Mouse (Mus musculus) limb, embryonic 12.5 days (tissue): Measurements from ENCODE around the gene Sox5. TPM values are rescaled to one million over a fixed set of nuclear protein-coding genes. Genes with fewer than 3 reads are reported as not detected.

Experiments used
- ATAC-seq: fragments of 200-750 bp; cut with Nextera tagmentation; 2 replicates; pipeline ENCODE4 v1.8.0; 2017; ENCODE audit warnings: low read depth, moderate TSS enrichment; ENCODE audit not compliant: insufficient number of reproducible peaks, insufficient read depth, low FRiP score, low TSS enrichment
- H3K27ac ChIP-seq: fragments of 300-500 bp; sonication (generic); 2 replicates; pipeline ENCODE4 v1.5.1; 2016; ENCODE audit warnings: mild to moderate bottlenecking, moderate library complexity
- H3K27me3 ChIP-seq: fragments of 300-500 bp; sonication (generic); 2 replicates; pipeline ENCODE4 v1.6.1; 2016; ENCODE audit warnings: mild to moderate bottlenecking, moderate library complexity
- H3K36me3 ChIP-seq: fragments of 300-500 bp; sonication (generic); 2 replicates; pipeline ENCODE4 v1.6.1; 2016; ENCODE audit warnings: mild to moderate bottlenecking, moderate library complexity
- H3K4me1 ChIP-seq: fragments of 300-500 bp; sonication (generic); replicated peaks from 2 replicates; pipeline ENCODE4 v1.6.1; 2016
- H3K4me2 ChIP-seq: fragments of 300-500 bp; sonication (generic); 2 replicates; pipeline ENCODE4 v1.6.1; 2016; ENCODE audit warnings: mild to moderate bottlenecking, moderate library complexity
- H3K4me3 ChIP-seq: fragments of 300-500 bp; sonication (generic); replicated peaks from 2 replicates; pipeline ENCODE4 v1.5.1; 2016; ENCODE audit warnings: mild to moderate bottlenecking
- H3K9ac ChIP-seq: fragments of 300-500 bp; sonication (generic); replicated peaks from 2 replicates; pipeline ENCODE4 v1.6.1; 2016; ENCODE audit warnings: mild to moderate bottlenecking, moderate library complexity
- H3K9me3 ChIP-seq: fragments of 300-500 bp; sonication (generic); 2 replicates; pipeline ENCODE4 v1.6.1; 2016; ENCODE audit warnings: mild to moderate bottlenecking, moderate library complexity
- WGBS: fragments of 180-500 bp; shearing (Covaris S2); methylation state at CpG from one replicate; pipeline ENCODE4 v1.1.7; 2016; 5-methylcytosine and 5-hydroxymethylcytosine counted together
- polyA plus RNA-seq: library from polyadenylated mRNA; unstranded; fragments of >200 nt; fragmentation: Nextera tagmentation; extraction: Ambion mirVana; gene quantifications from 2 replicates; pipeline ENCODE4 v1.2.1, GENCODE M21; 2016

Gene Sox5
- polyA plus RNA-seq, 1 experiment from 2014 or later: 96.1 TPM

- ATAC-seq: no peak
- H3K27me3 ChIP-seq: no peaks in the 10 kb centered on the region
- no peak overlapping the region for H3K9ac ChIP-seq
- no peaks in the 10 kb centered on the region for H3K4me1 ChIP-seq
- WGBS: 63% methylated on average over 4 of the region's 4 CpGs
- H3K4me3 ChIP-seq: no peak overlapping the region
- H3K9me3 ChIP-seq: no peaks in the 10 kb centered on the region
- no peaks in the 10 kb centered on the region for H3K36me3 ChIP-seq
- H3K27ac ChIP-seq: no peak overlapping the region
- no peak overlapping the region for H3K4me2 ChIP-seq
These were observed 170.4 kb downstream of the Sox5 start for GRCm38 (mm10) chr6:144611383-144611791.

- no peak overlapping the region for H3K4me3 ChIP-seq
- 74% methylated on average over 8 of the region's 8 CpGs for WGBS
These were observed 170.9 kb downstream of the Sox5 start for GRCm38 (mm10) chr6:144610878-144611277.

GRCm38 (mm10) chr6:144602883-144603282 lies 178.9 kb downstream of the Sox5 start:
- WGBS: 84% methylated on average over 4 of the region's 4 CpGs
- no peaks in the 10 kb centered on the region for H3K4me1 ChIP-seq
- 0 out of 2 replicates have a peak, but pooled peaks cover 7% of the 10 kb centered on the region for H3K9me3 ChIP-seq
- no peak overlapping the region for H3K27ac ChIP-seq
- H3K9ac ChIP-seq: no peak overlapping the region
- H3K36me3 ChIP-seq: no peaks in the 10 kb centered on the region
- no peak for ATAC-seq
- no peak overlapping the region for H3K4me2 ChIP-seq
- H3K4me3 ChIP-seq: no peak overlapping the region
- no peaks in the 10 kb centered on the region for H3K27me3 ChIP-seq

More at GRCm38 (mm10) chr6:144610878-144611277, 170.9 kb downstream of the Sox5 start:
- Histone ChIP-seq H3K27me3 (no peaks in the 10 kb centered on the region), H3K4me1 (no peaks in the 10 kb centered on the region), H3K36me3 (no peaks in the 10 kb centered on the region), H3K9ac (no peak overlapping the region), H3K27ac (no peak overlapping the region), H3K9me3 (no peaks in the 10 kb centered on the region), H3K4me2 (no peak overlapping the region)
- no peak for ATAC-seq

- Histone ChIP-seq H3K36me3 (no peaks in the 10 kb centered on the region), H3K27ac (no peak overlapping the region), H3K9ac (no peak overlapping the region), H3K27me3 (peaks cover 7% of the 10 kb centered on the region; the same call in 1 of the 2 replicates), H3K4me2 (no peak overlapping the region), H3K9me3 (0 out of 2 replicates have a peak, but pooled peaks cover 7% of the 10 kb centered on the region), H3K4me1 (peaks cover 5% of the 10 kb centered on the region), H3K4me3 (no peak overlapping the region)
- 82% methylated on average over 5 of the region's 5 CpGs for WGBS
- no peak for ATAC-seq
These were observed 181.4 kb downstream of the Sox5 start for GRCm38 (mm10) chr6:144600351-144600750.

DNA sequence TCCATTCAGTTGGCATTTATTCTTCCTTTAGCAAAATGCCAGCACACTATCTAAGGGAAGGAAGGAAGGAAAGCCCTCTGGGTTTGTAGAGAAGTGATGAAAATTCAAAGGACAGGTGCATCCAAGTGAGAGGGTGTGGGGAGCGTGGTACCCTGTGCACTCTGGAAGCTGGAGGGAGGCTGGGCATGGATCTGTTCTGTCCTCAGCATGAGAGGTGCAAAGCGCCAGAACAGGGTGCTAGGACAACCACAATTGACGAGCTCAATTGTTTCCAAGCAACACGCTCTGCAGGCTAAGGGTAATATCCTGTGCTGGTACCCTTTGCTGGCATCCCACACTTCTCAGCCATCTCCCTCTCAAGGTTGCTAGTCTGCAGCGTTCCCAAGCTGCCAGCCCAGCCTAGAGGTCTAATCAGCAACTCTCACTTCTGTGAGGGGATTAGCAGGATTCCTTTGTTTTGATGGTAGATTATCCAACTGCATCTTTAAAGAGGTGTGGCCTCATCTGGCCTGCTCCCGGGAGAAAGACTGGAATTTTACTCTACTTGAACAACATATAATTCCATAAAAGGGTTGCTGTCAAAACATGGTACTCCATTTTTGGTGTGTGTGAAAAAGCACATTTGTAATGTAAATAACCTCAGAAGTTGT lies 183.3 kb downstream of the Sox5 start:
- WGBS: 48% methylated on average over 6 of the region's 6 CpGs
- ATAC-seq: no peak
- peaks cover 7% of the 10 kb centered on the region; the same call in 1 of the 2 replicates for H3K27me3 ChIP-seq

DNA sequence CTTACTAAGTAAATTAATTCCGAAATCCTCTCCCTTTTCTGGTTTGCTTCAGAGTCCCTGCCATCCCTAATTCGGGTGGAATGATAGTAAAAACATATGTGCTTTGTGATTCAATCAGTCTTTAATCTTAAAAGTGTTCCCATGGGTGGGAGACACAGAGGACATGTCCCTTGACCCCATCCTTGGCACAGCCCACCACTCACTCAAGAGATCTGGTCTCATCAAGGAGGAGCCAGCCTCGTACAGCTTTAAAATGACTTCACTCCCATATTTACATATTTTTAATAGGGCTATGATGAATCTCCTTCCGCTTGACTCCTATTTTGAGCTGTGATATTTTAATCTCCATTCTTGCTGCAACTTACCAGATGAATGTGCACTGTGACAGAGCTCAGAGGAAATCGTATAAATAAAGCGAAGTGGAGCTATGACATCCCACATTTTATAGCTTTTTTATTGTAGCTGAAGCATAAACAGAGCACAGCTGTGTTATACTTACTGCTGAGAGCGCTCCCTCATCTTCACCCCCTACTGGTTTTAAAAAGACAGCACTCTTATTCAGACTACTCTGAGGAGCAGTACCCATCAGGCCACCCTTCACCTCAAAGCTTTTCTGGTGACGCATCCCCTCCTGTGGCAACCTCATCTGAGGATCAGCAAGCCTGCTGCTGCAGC lies 185.1 kb downstream of the Sox5 start:
- Histone ChIP-seq H3K4me2 (no peak overlapping the region), H3K36me3 (no peaks in the 10 kb centered on the region), H3K27me3 (peaks cover 7% of the 10 kb centered on the region; the same call in 1 of the 2 replicates), H3K27ac (no peak overlapping the region), H3K9me3 (no peaks in the 10 kb centered on the region), H3K4me1 (peaks cover 5% of the 10 kb centered on the region), H3K9ac (no peak overlapping the region), H3K4me3 (no peak overlapping the region)
- WGBS: 53% methylated on average over 8 of the region's 8 CpGs
- no peak for ATAC-seq

More for the DNA sequence above, 183.3 kb downstream of the Sox5 start:
- no peak overlapping the region for H3K4me3 ChIP-seq
- no peak overlapping the region for H3K27ac ChIP-seq
- no peak overlapping the region for H3K9ac ChIP-seq
- H3K4me2 ChIP-seq: no peak overlapping the region
- H3K36me3 ChIP-seq: no peaks in the 10 kb centered on the region
- H3K9me3 ChIP-seq: 0 out of 2 replicates have a peak, but pooled peaks cover 7% of the 10 kb centered on the region
- H3K4me1 ChIP-seq: peaks cover 5% of the 10 kb centered on the region

GRCm38 (mm10) chr6:144584854-144585253 lies 196.9 kb downstream of the Sox5 start:
- no peak overlapping the region for H3K9ac ChIP-seq
- no peak for ATAC-seq
- 54% methylated on average over 5 of the region's 5 CpGs for WGBS
- 0 out of 2 replicates have a peak, but pooled peaks cover 5% of the 10 kb centered on the region for H3K4me1 ChIP-seq
- no peak overlapping the region for H3K4me3 ChIP-seq
- no peaks in the 10 kb centered on the region for H3K9me3 ChIP-seq
- H3K4me2 ChIP-seq: no peak overlapping the region
- H3K36me3 ChIP-seq: no peaks in the 10 kb centered on the region
- no peak overlapping the region for H3K27ac ChIP-seq
- no peaks in the 10 kb centered on the region for H3K27me3 ChIP-seq

DNA sequence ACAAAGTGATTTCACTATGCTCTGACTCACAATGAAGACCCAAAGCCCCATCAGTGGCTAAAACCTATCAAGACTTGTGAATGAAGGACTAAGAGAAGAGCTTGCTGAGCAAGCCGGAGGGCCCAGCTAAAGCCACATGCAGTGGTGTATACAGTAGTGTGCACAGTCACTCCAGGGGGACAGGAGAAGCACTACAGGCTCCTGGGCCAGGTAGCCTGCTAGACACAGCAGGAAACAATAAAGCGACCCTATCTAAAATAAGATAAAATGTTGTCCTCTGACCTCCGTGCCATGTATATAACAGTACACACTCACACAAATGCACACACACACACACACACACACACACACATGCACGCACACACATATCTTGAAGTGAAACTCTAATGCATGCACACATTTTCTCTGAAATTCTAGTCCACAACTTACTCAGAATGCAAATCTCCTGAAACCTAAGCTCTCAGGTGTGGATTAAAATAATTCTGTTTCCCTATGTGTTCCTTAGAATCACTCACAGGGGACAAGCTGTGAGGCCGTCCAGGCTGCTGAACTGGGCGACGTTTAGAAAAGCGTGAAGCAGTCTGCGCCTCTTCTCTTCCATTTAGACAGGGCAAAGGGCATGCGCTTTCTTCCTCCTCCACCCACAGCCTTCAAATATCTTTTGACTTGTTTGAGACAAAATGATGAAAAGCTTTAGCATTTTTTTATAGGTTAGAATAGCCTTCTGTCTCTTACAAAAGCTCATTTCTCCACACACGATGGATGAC lies 197.5 kb downstream of the Sox5 start:
- Histone ChIP-seq H3K27me3 (no peaks in the 10 kb centered on the region), H3K4me2 (no peak overlapping the region), H3K9ac (no peak overlapping the region), H3K9me3 (no peaks in the 10 kb centered on the region), H3K4me3 (no peak overlapping the region), H3K27ac (no peak overlapping the region), H3K4me1 (peaks cover 11% of the 10 kb centered on the region; the same call in 1 of the 2 replicates), H3K36me3 (no peaks in the 10 kb centered on the region)
- WGBS: 76% methylated on average over 11 of the region's 11 CpGs
- no peak for ATAC-seq

- no peaks in the 10 kb centered on the region for H3K27me3 ChIP-seq
- no peak overlapping the region; the same call in 1 of the 2 replicates for H3K4me2 ChIP-seq
- H3K4me1 ChIP-seq: peaks cover 12% of the 10 kb centered on the region; the same call in 1 of the 2 replicates
- H3K9ac ChIP-seq: no peak overlapping the region
- H3K4me3 ChIP-seq: no peak overlapping the region
- WGBS: 21% methylated on average over 12 of the region's 12 CpGs
- no peaks in the 10 kb centered on the region for H3K36me3 ChIP-seq
- no peak overlapping the region for H3K27ac ChIP-seq
- no peaks in the 10 kb centered on the region for H3K9me3 ChIP-seq
- no peak for ATAC-seq
These were observed 202.5 kb downstream of the Sox5 start for GRCm38 (mm10) chr6:144579301-144579700.

DNA sequence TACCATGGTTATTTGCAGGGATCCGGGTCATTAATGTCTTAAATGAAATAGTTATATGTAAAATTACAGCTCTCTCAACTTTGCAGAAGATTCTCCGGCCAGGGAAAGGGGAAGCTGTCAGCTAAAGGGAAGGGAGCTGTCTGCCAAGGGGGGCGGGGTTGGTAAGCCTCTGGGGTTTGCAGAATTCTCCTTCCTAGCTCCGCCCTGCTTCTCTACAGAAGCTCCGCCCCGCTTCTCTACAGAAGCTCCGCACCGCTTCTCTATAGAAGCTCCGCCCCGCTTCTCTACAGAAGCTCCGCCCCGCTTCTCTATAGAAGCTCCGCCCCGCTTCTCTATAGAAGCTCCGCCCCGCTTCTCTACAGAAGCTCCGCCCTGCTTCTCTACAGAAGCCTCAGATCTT lies 210.9 kb downstream of the Sox5 start:
- H3K4me2 ChIP-seq: no peak overlapping the region
- H3K4me3 ChIP-seq: no peak overlapping the region
- WGBS: 64% methylated on average over 17 of the region's 17 CpGs
- H3K27ac ChIP-seq: no peak overlapping the region
- no peak for ATAC-seq
- 0 out of 2 replicates have a peak, but pooled peaks cover 3% of the 10 kb centered on the region for H3K4me1 ChIP-seq
- H3K9me3 ChIP-seq: no peaks in the 10 kb centered on the region
- H3K9ac ChIP-seq: no peak overlapping the region
- H3K36me3 ChIP-seq: no peaks in the 10 kb centered on the region
- H3K27me3 ChIP-seq: no peaks in the 10 kb centered on the region

DNA sequence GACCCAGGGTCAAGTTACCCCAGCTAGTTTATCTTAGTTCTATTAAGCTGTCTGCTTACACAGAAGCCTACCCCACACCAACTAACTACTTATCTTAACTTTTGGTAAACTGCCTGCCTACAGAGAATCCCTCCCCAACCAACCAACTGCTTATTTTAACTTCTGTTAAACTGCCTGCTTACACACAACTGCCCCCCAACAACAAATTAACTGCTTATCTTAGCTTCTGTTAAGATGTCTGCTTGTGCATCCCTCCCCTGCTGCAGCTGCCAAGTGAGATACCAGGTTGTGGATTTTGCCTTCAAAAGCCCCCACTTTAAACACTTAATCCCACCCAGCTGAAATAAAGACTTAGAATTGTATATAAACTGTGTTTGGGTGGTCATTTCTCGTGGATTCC lies 215.9 kb downstream of the Sox5 start:
- H3K27ac ChIP-seq: no peak overlapping the region
- 67% methylated on average over 1 of the region's 1 CpGs for WGBS
- H3K4me3 ChIP-seq: no peak overlapping the region
- H3K9ac ChIP-seq: no peak overlapping the region
- no peaks in the 10 kb centered on the region for H3K36me3 ChIP-seq
- ATAC-seq: no peak
- no peaks in the 10 kb centered on the region for H3K27me3 ChIP-seq
- H3K4me1 ChIP-seq: 0 out of 2 replicates have a peak, but pooled peaks cover 3% of the 10 kb centered on the region
- H3K4me2 ChIP-seq: no peak overlapping the region
- peaks cover 9% of the 10 kb centered on the region; the same call in 1 of the 2 replicates for H3K9me3 ChIP-seq
